Mouse (Mus musculus) embryonic facial prominence, embryonic 12.5 days (tissue): ENCODE measurements around the gene Hoxc8. TPM values are rescaled to one million over a fixed set of nuclear protein-coding genes. Genes with fewer than 3 reads are reported as not detected.

Experiments used
- ATAC-seq: fragments of 200-750 bp; cut with Nextera tagmentation; 2 replicates; pipeline ENCODE4 v1.8.0; 2017; ENCODE audit not compliant: insufficient number of reproducible peaks, insufficient read depth, low FRiP score, low TSS enrichment
- H3K27ac ChIP-seq: fragments of 300-500 bp; sonication (generic); 2 replicates; pipeline ENCODE4 v1.5.1; 2016; ENCODE audit warnings: mild to moderate bottlenecking
- H3K27me3 ChIP-seq: fragments of 300-500 bp; sonication (generic); 2 replicates; pipeline ENCODE4 v1.6.1; 2016; ENCODE audit warnings: mild to moderate bottlenecking, moderate library complexity
- H3K36me3 ChIP-seq: fragments of 300-500 bp; sonication (generic); 2 replicates; pipeline ENCODE4 v1.6.1; 2016; ENCODE audit warnings: mild to moderate bottlenecking
- H3K4me1 ChIP-seq: fragments of 300-500 bp; sonication (generic); 2 replicates; pipeline ENCODE4 v1.6.1; 2016
- H3K4me2 ChIP-seq: fragments of 300-500 bp; sonication (generic); replicated peaks from 2 replicates; pipeline ENCODE4 v1.6.1; 2016; ENCODE audit warnings: mild to moderate bottlenecking, moderate library complexity
- H3K4me3 ChIP-seq: fragments of 300-500 bp; sonication (generic); 2 replicates; pipeline ENCODE4 v1.5.1; 2016; ENCODE audit warnings: mild to moderate bottlenecking
- H3K9ac ChIP-seq: fragments of 300-500 bp; sonication (generic); 2 replicates; pipeline ENCODE4 v1.6.1; 2016; ENCODE audit warnings: mild to moderate bottlenecking, moderate library complexity
- H3K9me3 ChIP-seq: fragments of 300-500 bp; sonication (generic); 2 replicates; pipeline ENCODE4 v1.6.1; 2016; ENCODE audit warnings: mild to moderate bottlenecking, moderate library complexity
- WGBS: fragments of 180-500 bp; shearing (Covaris S2); methylation state at CpG from one replicate; pipeline ENCODE4 v1.1.7; 2016; 5-methylcytosine and 5-hydroxymethylcytosine counted together
- polyA plus RNA-seq: library from polyadenylated mRNA; unstranded; fragments of >200 nt; fragmentation: Nextera tagmentation; extraction: Ambion mirVana; gene quantifications from 2 replicates; pipeline ENCODE4 v1.2.1, GENCODE M21; 2016

Gene Hoxc8
- polyA plus RNA-seq, 1 experiment from 2014 or later = not detected

- Histone ChIP-seq H3K36me3 (no peaks in the 10 kb centered on the region), H3K9ac (no peak overlapping the region), H3K27ac (no peak overlapping the region), H3K27me3 (peaks cover 98% of the 10 kb centered on the region), H3K4me2 (no peak overlapping the region), H3K4me3 (no peak overlapping the region), H3K9me3 (no peaks in the 10 kb centered on the region), H3K4me1 (0 out of 2 replicates have a peak, but pooled peaks cover 2% of the 10 kb centered on the region)
- no peak for ATAC-seq
- under 1% methylated on average over 28 of the region's 28 CpGs for WGBS
Measured at GRCm38 (mm10) chr15:102955007-102955382, 35.4 kb upstream of the Hoxc8 start.

- H3K4me2 ChIP-seq = no peak overlapping the region
- H3K4me1 ChIP-seq = 0 out of 2 replicates have a peak, but pooled peaks cover 2% of the 10 kb centered on the region
Measured at GRCm38 (mm10) chr15:102955833-102956640, 34.4 kb upstream of the Hoxc8 start.

GRCm38 (mm10) chr15:102956906-102957305 lies 33.5 kb upstream of the Hoxc8 start:
- Histone ChIP-seq H3K27me3 (peaks cover 98% of the 10 kb centered on the region), H3K36me3 (no peaks in the 10 kb centered on the region), H3K9ac (no peak overlapping the region), H3K27ac (no peak overlapping the region), H3K4me2 (no peak overlapping the region), H3K9me3 (no peaks in the 10 kb centered on the region), H3K4me3 (no peak overlapping the region), H3K4me1 (0 out of 2 replicates have a peak, but pooled peaks cover 2% of the 10 kb centered on the region)
- 1% methylated on average over 12 of the region's 12 CpGs for WGBS
- ATAC-seq = no peak

More at GRCm38 (mm10) chr15:102955833-102956640, 34.4 kb upstream of the Hoxc8 start:
- H3K4me3 ChIP-seq = no peak overlapping the region
- ATAC-seq = no peak
- H3K9me3 ChIP-seq = no peaks in the 10 kb centered on the region
- H3K27me3 ChIP-seq = peaks cover 98% of the 10 kb centered on the region
- no peaks in the 10 kb centered on the region for H3K36me3 ChIP-seq
- WGBS = under 1% methylated on average over 40 of the region's 40 CpGs
- H3K27ac ChIP-seq = no peak overlapping the region
- no peak overlapping the region for H3K9ac ChIP-seq

- peaks cover 94% of the 10 kb centered on the region for H3K27me3 ChIP-seq
- no peak overlapping the region for H3K27ac ChIP-seq
- H3K4me3 ChIP-seq = no peak overlapping the region
- under 1% methylated on average over 13 of the region's 13 CpGs for WGBS
- H3K4me2 ChIP-seq = no peak overlapping the region
- no peak for ATAC-seq
- no peaks in the 10 kb centered on the region for H3K9me3 ChIP-seq
- H3K9ac ChIP-seq = no peak overlapping the region
- no peaks in the 10 kb centered on the region for H3K36me3 ChIP-seq
- H3K4me1 ChIP-seq = 0 out of 2 replicates have a peak, but pooled peaks cover 2% of the 10 kb centered on the region
Measured at GRCm38 (mm10) chr15:102959663-102960191, 30.7 kb upstream of the Hoxc8 start.

- 0 out of 2 replicates have a peak, but pooled peaks cover 3% of the 10 kb centered on the region for H3K4me1 ChIP-seq
- 3% methylated on average over 6 of the region's 6 CpGs for whole genome bisulfite sequencing
- no peaks in the 10 kb centered on the region for H3K9me3 ChIP-seq
- no peak overlapping the region for H3K4me3 ChIP-seq
- no peak overlapping the region for H3K27ac ChIP-seq
- no peak for ATAC-seq
- H3K9ac ChIP-seq = no peak overlapping the region
- peaks cover 94% of the 10 kb centered on the region for H3K27me3 ChIP-seq
- H3K4me2 ChIP-seq = no peak overlapping the region
- no peaks in the 10 kb centered on the region for H3K36me3 ChIP-seq
Measured at GRCm38 (mm10) chr15:102961728-102962127, 28.7 kb upstream of the Hoxc8 start.

GRCm38 (mm10) chr15:102962492-102962891 lies 27.9 kb upstream of the Hoxc8 start:
- H3K27me3 ChIP-seq = peaks cover 94% of the 10 kb centered on the region
- H3K4me1 ChIP-seq = 0 out of 2 replicates have a peak, but pooled peaks cover 4% of the 10 kb centered on the region
- no peak overlapping the region for H3K4me3 ChIP-seq
- no peaks in the 10 kb centered on the region for H3K9me3 ChIP-seq
- under 1% methylated on average over 13 of the region's 13 CpGs for WGBS
- no peak overlapping the region for H3K9ac ChIP-seq
- no peak overlapping the region for H3K27ac ChIP-seq
- no peak for ATAC-seq
- no peak overlapping the region for H3K4me2 ChIP-seq
- H3K36me3 ChIP-seq = no peaks in the 10 kb centered on the region

- H3K4me3 ChIP-seq = no peak overlapping the region
- 0 out of 2 replicates have a peak, but pooled peaks cover 4% of the 10 kb centered on the region for H3K4me1 ChIP-seq
- H3K4me2 ChIP-seq = no peak overlapping the region
- no peak overlapping the region for H3K9ac ChIP-seq
- no peaks in the 10 kb centered on the region for H3K9me3 ChIP-seq
- 2% methylated on average over 8 of the region's 8 CpGs for WGBS
- H3K36me3 ChIP-seq = no peaks in the 10 kb centered on the region
- ATAC-seq = no peak
- peaks cover 93% of the 10 kb centered on the region for H3K27me3 ChIP-seq
- no peak overlapping the region for H3K27ac ChIP-seq
Measured at GRCm38 (mm10) chr15:102963259-102963658, 27.1 kb upstream of the Hoxc8 start.

- H3K27ac ChIP-seq = no peak overlapping the region
- no peak overlapping the region for H3K9ac ChIP-seq
- H3K36me3 ChIP-seq = no peaks in the 10 kb centered on the region
- H3K4me2 ChIP-seq = no peak overlapping the region
- no peak overlapping the region for H3K4me3 ChIP-seq
- no peak for ATAC-seq
- H3K4me1 ChIP-seq = 0 out of 2 replicates have a peak, but pooled peaks cover 4% of the 10 kb centered on the region
- peaks cover 93% of the 10 kb centered on the region for H3K27me3 ChIP-seq
- H3K9me3 ChIP-seq = no peaks in the 10 kb centered on the region
- 2% methylated on average over 28 of the region's 28 CpGs for WGBS
Measured at GRCm38 (mm10) chr15:102963671-102964640, 26.5 kb upstream of the Hoxc8 start.

GRCm38 (mm10) chr15:102965003-102965891 lies 25.2 kb upstream of the Hoxc8 start:
- Histone ChIP-seq H3K4me1 (0 out of 2 replicates have a peak, but pooled peaks cover 4% of the 10 kb centered on the region), H3K9ac (no peak overlapping the region), H3K27ac (no peak overlapping the region), H3K4me2 (no peak overlapping the region), H3K9me3 (no peaks in the 10 kb centered on the region), H3K27me3 (peaks cover 95% of the 10 kb centered on the region), H3K36me3 (no peaks in the 10 kb centered on the region), H3K4me3 (no peak overlapping the region)
- 2% methylated on average over 26 of the region's 26 CpGs for WGBS
- no peak for ATAC-seq

- Histone ChIP-seq H3K4me2 (peak overlapping the region; percentile 21), H3K9me3 (no peaks in the 10 kb centered on the region), H3K36me3 (no peaks in the 10 kb centered on the region), H3K27ac (no peak overlapping the region), H3K9ac (no peak overlapping the region), H3K4me1 (0 out of 2 replicates have a peak, but pooled peaks cover 4% of the 10 kb centered on the region), H3K27me3 (peaks cover 95% of the 10 kb centered on the region), H3K4me3 (no peak overlapping the region)
- WGBS = 2% methylated on average over 29 of the region's 30 CpGs
- ATAC-seq = no peak
Measured at GRCm38 (mm10) chr15:102965892-102966775, 24.3 kb upstream of the Hoxc8 start.
